Mouse (Mus musculus) hindbrain, postnatal 0 days (tissue): Measurements from ENCODE around the gene Flvcr2. TPM values are rescaled to one million over a fixed set of nuclear protein-coding genes. Genes with fewer than 3 reads are reported as not detected.

Experiments used
- ATAC-seq: fragments of 200-750 bp; cut with Nextera tagmentation; 2 replicates; pipeline ENCODE4 v1.8.0; 2017; ENCODE audit warnings: mild to moderate bottlenecking, moderate TSS enrichment, moderate library complexity
- DNase-seq: peaks from one replicate; pipeline ENCODE4 v3.0.0-alpha.2; 2015; ENCODE audit warnings: low spot score
- H3K27ac ChIP-seq: fragments of 300-500 bp; sonication (generic); 2 replicates; pipeline ENCODE4 v1.5.1; 2014; ENCODE audit warnings: mild to moderate bottlenecking
- H3K27me3 ChIP-seq: fragments of 300-500 bp; sonication (generic); 2 replicates; pipeline ENCODE4 v1.6.1; 2014; ENCODE audit warnings: low read length, mixed read lengths; ENCODE audit not compliant: insufficient read depth
- H3K36me3 ChIP-seq: fragments of 300-500 bp; sonication (generic); 2 replicates; pipeline ENCODE4 v1.6.1; 2014; ENCODE audit warnings: low read length, mixed read lengths; ENCODE audit not compliant: insufficient read depth
- H3K4me1 ChIP-seq: fragments of 300-500 bp; sonication (generic); 2 replicates; pipeline ENCODE4 v1.6.1; 2014; ENCODE audit warnings: antibody characterized with exemption, low read length, mixed read lengths; ENCODE audit not compliant: insufficient read depth
- H3K4me2 ChIP-seq: fragments of 300-500 bp; sonication (generic); 2 replicates; pipeline ENCODE4 v1.6.1; 2014; ENCODE audit warnings: low read depth, mild to moderate bottlenecking, low read length, moderate library complexity, mixed read lengths
- H3K4me3 ChIP-seq: fragments of 300-500 bp; sonication (generic); 2 replicates; pipeline ENCODE4 v1.5.1; 2014; ENCODE audit warnings: low read length
- H3K9ac ChIP-seq: fragments of 300-500 bp; sonication (generic); replicated peaks from 2 replicates; pipeline ENCODE4 v1.6.1; 2014; ENCODE audit warnings: mild to moderate bottlenecking, low read length, moderate library complexity, mixed read lengths
- H3K9me3 ChIP-seq: fragments of 300-500 bp; sonication (generic); 2 replicates; pipeline ENCODE4 v1.6.1; 2016; ENCODE audit warnings: low read length, mixed read lengths
- CTCF ChIP-seq: IDR thresholded peaks from 2 replicates; pipeline ENCODE4 v1.5.1; 2016; ENCODE audit warnings: antibody characterized with exemption, control low read depth, low read depth
- WGBS: fragments of 180-500 bp; shearing (Covaris S2); extraction: QIAGEN DNeasy Blood & Tissue Kit; methylation state at CpG from one replicate; pipeline ENCODE4 v1.1.7; 2014; 5-methylcytosine and 5-hydroxymethylcytosine counted together
- polyA plus RNA-seq: library from polyadenylated mRNA; unstranded; fragments of >200 nt; fragmentation: Nextera tagmentation; extraction: Ambion mirVana; gene quantifications from 2 replicates; pipeline ENCODE4 v1.2.1, GENCODE M21; 2015
- total RNA-seq: library from RNA; depleted of rRNA; stranded (reverse); fragments of >200 nt; gene quantifications from 2 replicates; pipeline ENCODE4 v1.2.3, GENCODE M21; 2014

Flvcr2 gene
- total and polyA plus RNA-seq, 2 experiments from 2014 or later = 4.3 to 9.5 TPM

GRCm38 (mm10) chr12:85766287-85766686 lies 19.9 kb downstream of the Flvcr2 start:
- WGBS = 80% methylated on average over 3 of the region's 3 CpGs
- H3K36me3 ChIP-seq = no peaks in the 10 kb centered on the region
- H3K27me3 ChIP-seq = no peaks in the 10 kb centered on the region
- DNase-seq (no peak), ATAC-seq (no peak)
- no peak overlapping the region for H3K9ac ChIP-seq
- no peak overlapping the region for H3K27ac ChIP-seq
- H3K4me2 ChIP-seq = no peak overlapping the region
- no peaks in the 10 kb centered on the region for H3K9me3 ChIP-seq
- TF ChIP-seq CTCF = no peak
- no peak overlapping the region for H3K4me3 ChIP-seq
- no peaks in the 10 kb centered on the region for H3K4me1 ChIP-seq

- no peak for DNase-seq
- no peak for ATAC-seq
Observed at GRCm38 (mm10) chr12:85767750-85768149, 21.4 kb downstream of the Flvcr2 start.

GRCm38 (mm10) chr12:85771356-85771755 lies 25.0 kb downstream of the Flvcr2 start:
- 67% methylated on average over 3 of the region's 3 CpGs for WGBS
- DNase-seq (no peak), ATAC-seq (no peak)
- Histone ChIP-seq H3K9ac (no peak overlapping the region), H3K4me1 (no peaks in the 10 kb centered on the region), H3K27ac (no peak overlapping the region), H3K36me3 (no peaks in the 10 kb centered on the region), H3K4me3 (no peak overlapping the region), H3K4me2 (no peak overlapping the region), H3K27me3 (no peaks in the 10 kb centered on the region), H3K9me3 (no peaks in the 10 kb centered on the region)
- no peak for TF ChIP-seq CTCF

More at GRCm38 (mm10) chr12:85767750-85768149, 21.4 kb downstream of the Flvcr2 start:
- Histone ChIP-seq H3K27me3 (no peaks in the 10 kb centered on the region), H3K27ac (no peak overlapping the region), H3K9ac (no peak overlapping the region), H3K9me3 (no peaks in the 10 kb centered on the region), H3K36me3 (no peaks in the 10 kb centered on the region), H3K4me1 (no peaks in the 10 kb centered on the region), H3K4me3 (no peak overlapping the region), H3K4me2 (no peak overlapping the region)
- no peak for TF ChIP-seq CTCF
- 52% methylated on average over 4 of the region's 4 CpGs for WGBS

GRCm38 (mm10) chr12:85778962-85779361 lies 32.6 kb downstream of the Flvcr2 start:
- no peak overlapping the region for H3K27ac ChIP-seq
- H3K4me1 ChIP-seq = no peaks in the 10 kb centered on the region
- TF ChIP-seq CTCF = no peak
- no peak for DNase-seq
- no peak overlapping the region for H3K9ac ChIP-seq
- H3K36me3 ChIP-seq = no peaks in the 10 kb centered on the region
- no peak overlapping the region for H3K4me3 ChIP-seq
- no peak for ATAC-seq
- no peaks in the 10 kb centered on the region for H3K27me3 ChIP-seq
- H3K9me3 ChIP-seq = no peaks in the 10 kb centered on the region
- WGBS = 84% methylated on average over 2 of the region's 3 CpGs
- H3K4me2 ChIP-seq = no peak overlapping the region

GRCm38 (mm10) chr12:85779707-85780106 lies 33.4 kb downstream of the Flvcr2 start:
- H3K27ac ChIP-seq = no peak overlapping the region
- H3K27me3 ChIP-seq = no peaks in the 10 kb centered on the region
- H3K36me3 ChIP-seq = no peaks in the 10 kb centered on the region
- H3K9me3 ChIP-seq = no peaks in the 10 kb centered on the region
- WGBS = 93% methylated on average over 5 of the region's 5 CpGs
- ATAC-seq (no peak), DNase-seq (no peak)
- H3K4me2 ChIP-seq = no peak overlapping the region
- no peak for TF ChIP-seq CTCF
- no peak overlapping the region for H3K4me3 ChIP-seq
- H3K9ac ChIP-seq = no peak overlapping the region
- H3K4me1 ChIP-seq = no peaks in the 10 kb centered on the region

- ATAC-seq (no peak), DNase-seq (no peak)
- Histone ChIP-seq H3K27me3 (no peaks in the 10 kb centered on the region), H3K27ac (no peak overlapping the region), H3K4me2 (no peak overlapping the region), H3K9me3 (no peaks in the 10 kb centered on the region), H3K36me3 (no peaks in the 10 kb centered on the region), H3K4me3 (no peak overlapping the region), H3K4me1 (no peaks in the 10 kb centered on the region), H3K9ac (no peak overlapping the region)
- 81% methylated on average over 3 of the region's 3 CpGs for WGBS
- TF ChIP-seq CTCF = no peak
Observed at GRCm38 (mm10) chr12:85781606-85782005, 35.3 kb downstream of the Flvcr2 start.

- TF ChIP-seq CTCF = no peak
- ATAC-seq (no peak), DNase-seq (no peak)
- H3K36me3 ChIP-seq = no peaks in the 10 kb centered on the region
- H3K4me2 ChIP-seq = no peak overlapping the region
- H3K27ac ChIP-seq = no peak overlapping the region
- no peak overlapping the region for H3K4me3 ChIP-seq
- WGBS = 77% methylated on average over 19 of the region's 19 CpGs
- no peaks in the 10 kb centered on the region for H3K4me1 ChIP-seq
- H3K9me3 ChIP-seq = no peaks in the 10 kb centered on the region
- no peaks in the 10 kb centered on the region for H3K27me3 ChIP-seq
- no peak overlapping the region for H3K9ac ChIP-seq
Observed at GRCm38 (mm10) chr12:85784916-85785815, 38.8 kb downstream of the Flvcr2 start.
